Mouse (Mus musculus) heart, embryonic 13.5 days (tissue): ENCODE measurements at regions not wholly inside any gene's neighbourhood (a gene's known extent, or its start where the extent isn't known, plus 50 kb on each side); places are given as distances from the start of the nearest gene placed in this dataset.

Experiments
- ATAC-seq: fragments of 200-750 bp; cut with Nextera tagmentation; 2 replicates; pipeline ENCODE4 v1.8.0; 2017; ENCODE audit warnings: moderate TSS enrichment; ENCODE audit not compliant: insufficient number of reproducible peaks, low FRiP score, low TSS enrichment; ENCODE audit errors: extremely low read depth
- H3K27ac ChIP-seq: fragments of 300-500 bp; sonication (generic); replicated peaks from 2 replicates; pipeline ENCODE4 v1.5.1; 2015; ENCODE audit warnings: moderate library complexity, mild to moderate bottlenecking, inconsistent platforms
- H3K27me3 ChIP-seq: fragments of 300-500 bp; sonication (generic); replicated peaks from 2 replicates; pipeline ENCODE4 v1.6.1; 2015; ENCODE audit warnings: mild to moderate bottlenecking, inconsistent platforms
- H3K36me3 ChIP-seq: fragments of 300-500 bp; sonication (generic); 2 replicates; pipeline ENCODE4 v1.6.1; 2015; ENCODE audit warnings: mild to moderate bottlenecking, inconsistent platforms
- H3K4me1 ChIP-seq: fragments of 300-500 bp; sonication (generic); 2 replicates; pipeline ENCODE4 v1.6.1; 2015; ENCODE audit warnings: inconsistent platforms
- H3K4me2 ChIP-seq: fragments of 300-500 bp; sonication (generic); 2 replicates; pipeline ENCODE4 v1.6.1; 2015; ENCODE audit warnings: inconsistent platforms, mild to moderate bottlenecking, moderate library complexity
- H3K4me3 ChIP-seq: fragments of 300-500 bp; sonication (generic); 2 replicates; pipeline ENCODE4 v1.5.1; 2015; ENCODE audit warnings: moderate library complexity, mild to moderate bottlenecking, inconsistent platforms
- H3K9ac ChIP-seq: fragments of 300-500 bp; sonication (generic); 2 replicates; pipeline ENCODE4 v1.6.1; 2015; ENCODE audit warnings: inconsistent platforms, mild to moderate bottlenecking, moderate library complexity
- H3K9me3 ChIP-seq: fragments of 300-500 bp; sonication (generic); 2 replicates; pipeline ENCODE4 v1.6.1; 2016; ENCODE audit warnings: inconsistent platforms
- whole genome bisulfite sequencing: fragments of 180-500 bp; shearing (Covaris S2); methylation state at CpG from one replicate; pipeline ENCODE4 v1.1.7; 2015; ENCODE audit warnings: mixed read lengths; 5-methylcytosine and 5-hydroxymethylcytosine counted together

DNA sequence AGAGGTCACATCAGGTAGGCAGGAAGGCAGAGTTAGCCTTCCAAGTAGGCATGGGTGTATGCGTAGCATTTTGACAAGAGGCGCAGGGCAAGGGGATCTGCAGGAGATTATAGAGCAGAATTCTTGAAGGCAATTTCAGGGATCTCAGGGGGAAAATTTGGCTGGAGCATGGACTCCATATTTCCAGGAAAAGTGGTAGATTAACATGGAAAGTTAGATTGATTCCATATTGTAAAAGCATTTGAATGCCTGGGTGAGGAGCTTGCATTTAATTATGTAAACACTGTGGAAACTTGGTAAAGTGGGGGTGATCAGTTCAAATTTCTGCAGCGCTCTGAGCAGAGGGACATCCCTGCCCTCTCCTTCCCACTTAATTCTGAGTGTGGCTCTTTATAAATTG lies 146.7 kb downstream of the Pax3 start:
- no peak overlapping the region for H3K9ac ChIP-seq
- no peaks in the 10 kb centered on the region for H3K27me3 ChIP-seq
- no peaks in the 10 kb centered on the region for H3K36me3 ChIP-seq
- ATAC-seq = no peak
- H3K4me1 ChIP-seq = no peaks in the 10 kb centered on the region
- WGBS = 81% methylated on average over 3 of the region's 3 CpGs
- no peaks in the 10 kb centered on the region for H3K9me3 ChIP-seq
- H3K4me3 ChIP-seq = no peak overlapping the region
- H3K4me2 ChIP-seq = no peak overlapping the region
- H3K27ac ChIP-seq = no peak overlapping the region

DNA sequence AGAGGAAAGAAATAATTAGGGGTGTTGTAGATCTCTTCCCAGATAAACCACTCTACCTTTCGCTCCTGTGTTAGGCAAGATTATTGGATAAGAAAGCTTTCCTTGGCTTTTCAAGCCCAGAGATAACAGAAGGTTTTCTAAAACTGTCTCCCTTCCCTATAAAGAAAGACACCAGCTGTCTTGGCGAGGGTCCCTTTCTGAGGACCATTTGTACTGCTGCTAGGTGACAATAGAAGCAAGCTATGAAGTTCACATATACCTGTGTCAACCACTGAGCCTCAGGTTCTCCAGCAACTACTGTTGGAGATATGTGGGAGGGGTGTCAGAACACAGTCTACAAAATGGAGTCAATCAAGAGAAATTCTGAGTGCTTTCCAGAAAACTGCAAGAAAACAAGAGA lies 164.6 kb downstream of the Pax3 start:
- ATAC-seq = no peak
- Histone ChIP-seq H3K4me1 (no peaks in the 10 kb centered on the region), H3K9ac (no peak overlapping the region), H3K4me3 (no peak overlapping the region), H3K36me3 (no peaks in the 10 kb centered on the region), H3K27ac (no peak overlapping the region), H3K4me2 (no peak overlapping the region), H3K27me3 (no peaks in the 10 kb centered on the region), H3K9me3 (no peaks in the 10 kb centered on the region)
- 63% methylated on average over 2 of the region's 2 CpGs for WGBS

- H3K4me3 ChIP-seq = no peak overlapping the region
- no peak overlapping the region for H3K27ac ChIP-seq
- 54% methylated on average over 6 of the region's 6 CpGs for WGBS
- H3K36me3 ChIP-seq = no peaks in the 10 kb centered on the region
- no peak for ATAC-seq
- no peak overlapping the region for H3K9ac ChIP-seq
- no peaks in the 10 kb centered on the region for H3K9me3 ChIP-seq
- H3K27me3 ChIP-seq = no peaks in the 10 kb centered on the region
- peaks cover 8% of the 10 kb centered on the region for H3K4me1 ChIP-seq
- H3K4me2 ChIP-seq = no peak overlapping the region; the same call in 1 of the 2 replicates
Measured at GRCm38 (mm10) chr1:78021766-78022165, 175.2 kb downstream of the Pax3 start.

DNA sequence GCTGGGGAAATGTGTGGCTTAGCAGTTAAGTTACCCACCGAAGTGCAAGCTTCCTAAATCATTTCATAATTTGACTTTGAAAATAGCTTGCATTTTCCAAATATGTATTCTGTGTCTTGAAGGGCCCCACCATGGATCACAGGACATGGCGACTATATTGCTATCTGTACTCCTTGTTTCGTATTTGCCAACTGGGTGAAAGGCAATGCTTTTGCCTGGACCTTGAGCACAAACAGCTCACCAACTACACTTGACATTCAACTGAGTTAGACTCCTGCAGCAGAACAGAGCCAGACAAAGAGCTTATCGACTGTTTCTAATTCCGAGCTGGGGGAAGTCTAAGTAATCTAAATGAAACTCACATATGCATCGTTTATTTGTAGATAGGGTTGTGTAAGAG lies 175.9 kb downstream of the Pax3 start:
- Histone ChIP-seq H3K27me3 (no peaks in the 10 kb centered on the region), H3K4me2 (no peak overlapping the region), H3K27ac (peak overlapping the region; percentile 12; the same call in 1 of the 2 replicates), H3K4me1 (peaks cover 8% of the 10 kb centered on the region), H3K9ac (no peak overlapping the region), H3K36me3 (no peaks in the 10 kb centered on the region), H3K4me3 (no peak overlapping the region), H3K9me3 (no peaks in the 10 kb centered on the region)
- 55% methylated on average over 6 of the region's 6 CpGs for WGBS
- no peak for ATAC-seq

GRCm38 (mm10) chr1:78017949-78018617 lies 178.9 kb downstream of the Pax3 start:
- no peak overlapping the region for H3K4me2 ChIP-seq
- no peak for ATAC-seq
- no peak overlapping the region for H3K9ac ChIP-seq
- no peaks in the 10 kb centered on the region for H3K9me3 ChIP-seq
- no peaks in the 10 kb centered on the region for H3K27me3 ChIP-seq
- 72% methylated on average over 6 of the region's 6 CpGs for WGBS
- no peak overlapping the region for H3K4me3 ChIP-seq
- H3K4me1 ChIP-seq = peaks cover 8% of the 10 kb centered on the region
- H3K27ac ChIP-seq = no peak overlapping the region
- no peaks in the 10 kb centered on the region for H3K36me3 ChIP-seq

DNA sequence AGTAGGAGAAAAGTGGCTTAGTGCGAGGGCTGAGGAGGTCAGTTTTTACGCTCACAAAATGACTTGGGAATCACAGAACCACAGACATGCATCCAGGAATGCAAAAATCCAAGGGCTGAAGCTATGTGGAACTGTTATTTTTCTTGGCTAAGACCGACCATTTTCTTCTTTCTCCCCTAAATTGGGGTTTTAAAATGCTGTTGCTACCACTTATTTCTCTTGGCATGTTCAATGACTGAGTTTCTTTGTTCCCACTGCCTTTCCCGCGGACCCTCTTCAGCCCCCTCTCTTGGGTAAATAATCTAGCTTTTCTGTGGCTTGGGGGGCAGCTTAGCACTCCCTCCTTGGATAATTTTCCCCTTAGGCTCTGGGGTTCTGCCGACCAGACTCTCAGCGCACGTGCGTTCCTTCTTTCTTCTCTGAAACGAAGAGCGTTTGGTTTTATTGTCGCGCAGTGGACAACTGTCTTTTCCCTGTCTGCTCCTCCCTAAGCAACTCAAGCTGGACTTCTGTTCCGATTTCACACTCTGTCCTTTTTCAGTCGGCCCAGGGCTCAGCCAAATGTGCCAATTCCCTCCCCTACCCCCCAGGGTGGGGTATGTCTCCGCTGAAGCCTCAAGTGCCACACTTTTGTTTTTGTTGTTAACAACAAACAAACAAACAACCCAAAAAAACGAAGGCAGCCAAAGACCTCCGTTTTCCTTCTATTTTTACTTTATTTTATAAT lies 180.2 kb downstream of the Pax3 start:
- no peak overlapping the region for H3K9ac ChIP-seq
- H3K27me3 ChIP-seq = no peaks in the 10 kb centered on the region
- no peak for ATAC-seq
- H3K4me1 ChIP-seq = peaks cover 4% of the 10 kb centered on the region
- H3K27ac ChIP-seq = no peak overlapping the region
- no peaks in the 10 kb centered on the region for H3K9me3 ChIP-seq
- H3K4me3 ChIP-seq = no peak overlapping the region
- 59% methylated on average over 18 of the region's 18 CpGs for WGBS
- H3K4me2 ChIP-seq = 0 out of 2 replicates have a peak overlapping the region, but pooled peaks have one; percentile 9
- H3K36me3 ChIP-seq = no peaks in the 10 kb centered on the region

DNA sequence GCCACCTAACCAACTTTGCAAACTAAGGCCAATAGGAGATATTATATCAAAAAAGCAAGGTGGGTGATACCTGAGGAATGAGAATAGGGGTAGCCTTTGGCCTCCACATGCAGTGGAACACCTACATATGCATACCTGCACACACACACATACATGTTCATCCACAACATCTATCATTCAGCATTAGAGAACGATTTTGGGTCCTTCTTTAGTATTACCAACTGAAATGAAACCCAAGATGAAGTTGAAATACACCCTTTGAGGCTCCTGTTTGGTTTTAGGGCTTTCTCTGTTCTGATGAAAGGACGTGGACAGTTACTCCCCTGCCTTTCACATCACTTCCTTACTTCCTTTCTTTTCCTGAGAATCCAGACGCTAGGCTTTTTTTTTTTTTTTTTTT lies 180.9 kb downstream of the Pax3 start:
- ATAC-seq = no peak
- 43% methylated on average over 3 of the region's 3 CpGs for WGBS
- H3K4me3 ChIP-seq = no peak overlapping the region
- no peaks in the 10 kb centered on the region for H3K36me3 ChIP-seq
- no peaks in the 10 kb centered on the region for H3K27me3 ChIP-seq
- no peak overlapping the region for H3K27ac ChIP-seq
- no peaks in the 10 kb centered on the region for H3K9me3 ChIP-seq
- peaks cover 3% of the 10 kb centered on the region; the same call in 1 of the 2 replicates for H3K4me1 ChIP-seq
- no peak overlapping the region for H3K4me2 ChIP-seq
- H3K9ac ChIP-seq = no peak overlapping the region

- no peak for ATAC-seq
- Histone ChIP-seq H3K4me3 (no peak overlapping the region), H3K9me3 (no peaks in the 10 kb centered on the region), H3K4me1 (peaks cover 8% of the 10 kb centered on the region; the same call in 1 of the 2 replicates), H3K4me2 (no peak overlapping the region), H3K27ac (no peak overlapping the region), H3K9ac (no peak overlapping the region), H3K36me3 (no peaks in the 10 kb centered on the region), H3K27me3 (0 out of 2 replicates have a peak, but pooled peaks cover 2% of the 10 kb centered on the region)
- 52% methylated on average over 3 of the region's 3 CpGs for WGBS
Measured at GRCm38 (mm10) chr1:78013396-78013795, 183.5 kb downstream of the Pax3 start.

GRCm38 (mm10) chr1:78008811-78009410 lies 188.0 kb downstream of the Pax3 start:
- 33% methylated on average over 16 of the region's 16 CpGs for WGBS
- Histone ChIP-seq H3K36me3 (no peaks in the 10 kb centered on the region), H3K27me3 (peaks cover 14% of the 10 kb centered on the region; the same call in 1 of the 2 replicates), H3K9me3 (no peaks in the 10 kb centered on the region), H3K4me3 (no peak overlapping the region), H3K4me1 (0 out of 2 replicates have a peak, but pooled peaks cover 5% of the 10 kb centered on the region), H3K9ac (no peak overlapping the region), H3K27ac (no peak overlapping the region), H3K4me2 (peak overlapping the region; percentile 16)
- ATAC-seq = no peak

- no peak overlapping the region for H3K27ac ChIP-seq
- no peak overlapping the region for H3K4me2 ChIP-seq
- no peaks in the 10 kb centered on the region for H3K36me3 ChIP-seq
- whole genome bisulfite sequencing = 74% methylated on average over 3 of the region's 3 CpGs
- no peak overlapping the region for H3K9ac ChIP-seq
- no peak for ATAC-seq
- H3K4me1 ChIP-seq = 0 out of 2 replicates have a peak, but pooled peaks cover 5% of the 10 kb centered on the region
- H3K27me3 ChIP-seq = peaks cover 14% of the 10 kb centered on the region; the same call in 1 of the 2 replicates
- no peak overlapping the region for H3K4me3 ChIP-seq
- H3K9me3 ChIP-seq = no peaks in the 10 kb centered on the region
Measured at GRCm38 (mm10) chr1:78004376-78004775, 192.6 kb downstream of the Pax3 start.

DNA sequence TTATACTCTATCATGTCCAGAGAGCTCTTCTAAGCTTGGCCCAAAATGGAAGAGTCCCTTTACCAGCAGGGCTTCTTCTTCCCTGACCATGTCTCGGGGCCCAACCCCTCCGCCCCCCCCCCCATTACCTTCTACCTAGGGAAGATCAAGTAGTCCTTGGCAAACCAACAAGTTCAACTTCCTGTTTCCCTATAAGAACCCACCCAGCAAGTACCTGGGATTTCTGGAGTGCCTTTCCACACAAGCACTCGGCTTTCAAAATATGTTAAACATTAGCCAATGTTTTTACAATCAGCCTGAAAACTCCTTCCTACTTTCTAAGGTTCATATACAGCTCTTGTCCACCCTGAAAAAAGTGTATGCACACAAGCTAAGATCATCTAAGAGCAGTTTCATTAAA lies 198.2 kb downstream of the Pax3 start:
- ATAC-seq = no peak
- Histone ChIP-seq H3K9me3 (no peaks in the 10 kb centered on the region), H3K27ac (no peak overlapping the region), H3K9ac (no peak overlapping the region), H3K36me3 (no peaks in the 10 kb centered on the region), H3K4me1 (no peaks in the 10 kb centered on the region), H3K4me2 (no peak overlapping the region), H3K4me3 (no peak overlapping the region), H3K27me3 (no peaks in the 10 kb centered on the region)
- 73% methylated on average over 3 of the region's 3 CpGs for WGBS
